Mouse (Mus musculus): ENCODE measurements around the gene Gstm4. TPM values are rescaled to one million over a fixed set of nuclear protein-coding genes. Genes with fewer than 3 reads are reported as not detected.
"Not testable (repeated sequence)": the region's sequence is repeated elsewhere in the genome, so short reads cannot be mapped to it uniquely, and the experiment has no call there.

The Gstm4 gene
- polyA plus RNA-seq, 1 experiment from 2014 or later = 15.1 TPM

GRCm38 (mm10) chr3:108033156-108033555 lies 11.5 kb downstream of the Gstm4 start:
- no peak overlapping the region for H3K4me3 ChIP-seq (ENCODE audit: low read depth, low read length)
- no peak for ATAC-seq (ENCODE audit: insufficient number of reproducible peaks, low FRiP score, low TSS enrichment, low read depth)
- no peak overlapping the region for H3K27ac ChIP-seq (replicated peaks; ENCODE audit: low read depth, low read length)
- DNase-seq (ENCODE audit: low spot score) = no peak
- no peaks in the 10 kb centered on the region for H3K9me3 ChIP-seq (ENCODE audit: control insufficient read depth, low read length)
- H3K9ac ChIP-seq (ENCODE audit: low read length) = no peak overlapping the region
- no peaks in the 10 kb centered on the region for H3K36me3 ChIP-seq (ENCODE audit: control insufficient read depth, insufficient read depth, low read length)
- no peaks in the 10 kb centered on the region for H3K27me3 ChIP-seq (ENCODE audit: control insufficient read depth, insufficient read depth, low read length)
- WGBS = 84% methylated on average over 5 of the region's 5 CpGs
- H3K4me1 ChIP-seq (ENCODE audit: control insufficient read depth, insufficient read depth, low read length) = no peaks in the 10 kb centered on the region
- H3K4me2 ChIP-seq (ENCODE audit: low read depth, severe bottlenecking) = no peak overlapping the region

GRCm38 (mm10) chr3:108032113-108032512 lies 12.6 kb downstream of the Gstm4 start:
- H3K27ac ChIP-seq (replicated peaks; ENCODE audit: low read depth, low read length) = no peak overlapping the region
- H3K4me3 ChIP-seq (ENCODE audit: low read depth, low read length) = no peak overlapping the region
- H3K4me2 ChIP-seq (ENCODE audit: low read depth, severe bottlenecking) = no peak overlapping the region
- H3K9me3 ChIP-seq (ENCODE audit: control insufficient read depth, low read length) = no peaks in the 10 kb centered on the region
- ATAC-seq (ENCODE audit: insufficient number of reproducible peaks, low FRiP score, low TSS enrichment, low read depth) = no peak
- no peak overlapping the region for H3K9ac ChIP-seq (ENCODE audit: low read length)
- H3K36me3 ChIP-seq (ENCODE audit: control insufficient read depth, insufficient read depth, low read length) = no peaks in the 10 kb centered on the region
- no peak for DNase-seq (ENCODE audit: low spot score)
- no peaks in the 10 kb centered on the region for H3K27me3 ChIP-seq (ENCODE audit: control insufficient read depth, insufficient read depth, low read length)
- no peaks in the 10 kb centered on the region for H3K4me1 ChIP-seq (ENCODE audit: control insufficient read depth, insufficient read depth, low read length)

GRCm38 (mm10) chr3:108028641-108029365 lies 15.9 kb downstream of the Gstm4 start:
- Histone ChIP-seq H3K4me3 (ENCODE audit: low read depth, low read length) (no peak overlapping the region), H3K9ac (ENCODE audit: low read length) (no peak overlapping the region), H3K36me3 (ENCODE audit: control insufficient read depth, insufficient read depth, low read length) (no peaks in the 10 kb centered on the region), H3K27ac (replicated peaks; ENCODE audit: low read depth, low read length) (no peak overlapping the region), H3K4me1 (ENCODE audit: control insufficient read depth, insufficient read depth, low read length) (no peaks in the 10 kb centered on the region), H3K9me3 (ENCODE audit: control insufficient read depth, low read length) (no peaks in the 10 kb centered on the region), H3K27me3 (ENCODE audit: control insufficient read depth, insufficient read depth, low read length) (no peaks in the 10 kb centered on the region), H3K4me2 (ENCODE audit: low read depth, severe bottlenecking) (no peak overlapping the region)
- WGBS = 87% methylated on average over 4 of the region's 4 CpGs
- DNase-seq (ENCODE audit: low spot score) (no peak), ATAC-seq (ENCODE audit: insufficient number of reproducible peaks, low FRiP score, low TSS enrichment, low read depth) (no peak)

DNA sequence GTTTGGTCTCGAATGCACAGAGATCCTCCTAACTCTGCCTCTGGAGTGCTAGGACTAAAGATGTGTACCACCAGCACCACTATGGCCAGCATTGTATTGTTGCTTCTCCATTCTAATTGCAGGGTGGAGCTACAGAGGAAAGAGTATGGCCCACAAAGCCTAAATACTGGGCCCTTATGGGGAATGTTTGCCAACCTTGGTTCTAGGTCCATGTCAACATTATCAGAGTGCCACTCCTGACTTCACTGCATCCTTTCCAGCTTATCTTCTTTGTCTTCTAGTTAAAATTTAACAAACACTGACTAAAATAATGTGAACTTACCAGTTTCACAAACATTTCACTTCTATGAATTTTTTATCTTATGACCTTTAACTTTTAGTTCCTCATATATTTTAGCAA lies 18.1 kb downstream of the Gstm4 start:
- Histone ChIP-seq H3K27me3 (ENCODE audit: control insufficient read depth, insufficient read depth, low read length) (no peaks in the 10 kb centered on the region), H3K27ac (replicated peaks; ENCODE audit: low read depth, low read length) (no peak overlapping the region), H3K4me1 (ENCODE audit: control insufficient read depth, insufficient read depth, low read length) (no peaks in the 10 kb centered on the region), H3K4me2 (ENCODE audit: low read depth, severe bottlenecking) (no peak overlapping the region), H3K9ac (ENCODE audit: low read length) (no peak overlapping the region), H3K36me3 (ENCODE audit: control insufficient read depth, insufficient read depth, low read length) (no peaks in the 10 kb centered on the region), H3K9me3 (ENCODE audit: control insufficient read depth, low read length) (no peaks in the 10 kb centered on the region), H3K4me3 (ENCODE audit: low read depth, low read length) (no peak overlapping the region)
- 76% methylated on average over 1 of the region's 1 CpGs for WGBS
- DNase-seq (ENCODE audit: low spot score) (no peak), ATAC-seq (ENCODE audit: insufficient number of reproducible peaks, low FRiP score, low TSS enrichment, low read depth) (no peak)

DNA sequence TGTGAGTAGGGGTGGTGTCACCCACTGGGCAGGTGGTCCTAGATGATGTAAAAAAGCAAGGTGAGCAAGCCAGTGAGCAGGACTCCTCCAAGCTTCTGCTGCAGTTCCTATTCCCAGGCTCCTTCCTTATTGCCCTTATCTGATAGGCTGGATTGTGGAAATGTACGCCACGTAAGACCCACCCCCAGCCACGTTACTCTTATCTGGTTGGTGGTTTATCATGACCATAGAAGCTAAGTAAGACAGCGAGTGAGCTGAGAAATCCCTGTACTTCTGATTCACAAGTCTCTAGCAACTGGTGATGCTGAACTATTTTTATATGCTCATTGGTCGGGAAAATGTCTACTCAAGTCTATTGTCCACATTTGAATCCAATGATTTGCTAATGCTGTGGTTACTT lies 18.6 kb downstream of the Gstm4 start:
- Histone ChIP-seq H3K4me1 (ENCODE audit: control insufficient read depth, insufficient read depth, low read length) (no peaks in the 10 kb centered on the region), H3K9ac (ENCODE audit: low read length) (no peak overlapping the region), H3K9me3 (ENCODE audit: control insufficient read depth, low read length) (no peaks in the 10 kb centered on the region), H3K4me2 (ENCODE audit: low read depth, severe bottlenecking) (no peak overlapping the region), H3K27ac (replicated peaks; ENCODE audit: low read depth, low read length) (no peak overlapping the region), H3K36me3 (ENCODE audit: control insufficient read depth, insufficient read depth, low read length) (no peaks in the 10 kb centered on the region), H3K27me3 (ENCODE audit: control insufficient read depth, insufficient read depth, low read length) (no peaks in the 10 kb centered on the region), H3K4me3 (ENCODE audit: low read depth, low read length) (no peak overlapping the region)
- WGBS = 76% methylated on average over 5 of the region's 5 CpGs
- DNase-seq (ENCODE audit: low spot score) (no peak), ATAC-seq (ENCODE audit: insufficient number of reproducible peaks, low FRiP score, low TSS enrichment, low read depth) (no peak)

GRCm38 (mm10) chr3:108025318-108025717 lies 19.4 kb downstream of the Gstm4 start:
- Histone ChIP-seq H3K36me3 (ENCODE audit: control insufficient read depth, insufficient read depth, low read length) (no peaks in the 10 kb centered on the region), H3K9me3 (ENCODE audit: control insufficient read depth, low read length) (no peaks in the 10 kb centered on the region), H3K9ac (ENCODE audit: low read length) (no peak overlapping the region), H3K27ac (replicated peaks; ENCODE audit: low read depth, low read length) (no peak overlapping the region), H3K4me2 (ENCODE audit: low read depth, severe bottlenecking) (no peak overlapping the region), H3K27me3 (ENCODE audit: control insufficient read depth, insufficient read depth, low read length) (no peaks in the 10 kb centered on the region), H3K4me1 (ENCODE audit: control insufficient read depth, insufficient read depth, low read length) (no peaks in the 10 kb centered on the region), H3K4me3 (ENCODE audit: low read depth, low read length) (no peak overlapping the region)
- ATAC-seq (ENCODE audit: insufficient number of reproducible peaks, low FRiP score, low TSS enrichment, low read depth) (no peak), DNase-seq (ENCODE audit: low spot score) (no peak)
- WGBS = 66% methylated on average over 4 of the region's 4 CpGs

DNA sequence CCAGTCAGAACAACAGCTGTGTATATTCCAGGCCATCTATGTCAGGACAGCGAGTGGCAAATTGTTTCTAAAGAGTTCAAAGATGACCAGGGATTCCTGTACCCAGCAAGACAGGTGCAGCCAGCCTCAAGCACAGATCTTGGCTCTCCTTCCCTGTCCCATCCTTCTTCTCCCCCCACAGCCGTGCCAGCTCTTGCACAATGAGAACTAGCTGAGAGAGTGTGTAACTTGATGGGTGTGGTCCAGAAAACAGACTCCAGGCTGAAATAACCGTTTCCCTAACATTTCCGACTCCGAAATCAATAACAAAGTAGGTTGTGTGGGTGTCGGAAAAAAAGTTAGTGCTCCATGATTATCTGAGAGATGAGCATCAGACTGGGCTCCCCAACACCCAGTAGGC lies 22.0 kb downstream of the Gstm4 start:
- DNase-seq (ENCODE audit: low spot score) = no peak
- Histone ChIP-seq H3K9me3 (ENCODE audit: control insufficient read depth, low read length) (no peaks in the 10 kb centered on the region), H3K4me3 (ENCODE audit: low read depth, low read length) (no peak overlapping the region), H3K4me1 (ENCODE audit: control insufficient read depth, insufficient read depth, low read length) (0 out of 2 replicates have a peak, but pooled peaks cover 4% of the 10 kb centered on the region), H3K27ac (replicated peaks; ENCODE audit: low read depth, low read length) (no peak overlapping the region), H3K36me3 (ENCODE audit: control insufficient read depth, insufficient read depth, low read length) (no peaks in the 10 kb centered on the region), H3K27me3 (ENCODE audit: control insufficient read depth, insufficient read depth, low read length) (no peaks in the 10 kb centered on the region), H3K9ac (ENCODE audit: low read length) (no peak overlapping the region), H3K4me2 (ENCODE audit: low read depth, severe bottlenecking) (no peak overlapping the region)
- WGBS = 87% methylated on average over 6 of the region's 6 CpGs
- no peak for ATAC-seq (ENCODE audit: insufficient number of reproducible peaks, low FRiP score, low TSS enrichment, low read depth)

GRCm38 (mm10) chr3:108020351-108021022 lies 24.2 kb downstream of the Gstm4 start:
- not testable (repeated sequence) for H3K4me2 ChIP-seq (ENCODE audit: low read depth, severe bottlenecking); H3K27ac ChIP-seq (replicated peaks; ENCODE audit: low read depth, low read length); DNase-seq (ENCODE audit: low spot score); H3K9me3 ChIP-seq (ENCODE audit: control insufficient read depth, low read length); H3K9ac ChIP-seq (ENCODE audit: low read length); ATAC-seq (ENCODE audit: insufficient number of reproducible peaks, low FRiP score, low TSS enrichment, low read depth); H3K4me1 ChIP-seq (ENCODE audit: control insufficient read depth, insufficient read depth, low read length); H3K27me3 ChIP-seq (ENCODE audit: control insufficient read depth, insufficient read depth, low read length); H3K36me3 ChIP-seq (ENCODE audit: control insufficient read depth, insufficient read depth, low read length); H3K4me3 ChIP-seq (ENCODE audit: low read depth, low read length)
- 76% methylated on average over 11 of the region's 11 CpGs for WGBS
